Mouse (Mus musculus) lung, postnatal 0 days (tissue): Measurements from ENCODE around the gene Zfp64.
A peak's percentile ranks its signal among the peaks of the same experiment; 100 is the strongest.

Experiments
- CTCF ChIP-seq: IDR thresholded peaks from 2 replicates; pipeline ENCODE4 v1.5.1; 2016; ENCODE audit warnings: antibody characterized with exemption, mild to moderate bottlenecking
- EP300 ChIP-seq: IDR thresholded peaks from 2 replicates; pipeline ENCODE4 v1.6.1; 2016; ENCODE audit warnings: antibody characterized with exemption, mild to moderate bottlenecking, control low read depth

GRCm38 (mm10) chr2:168922466-168922865 lies 32.9 kb downstream of the Zfp64 start:
- TF ChIP-seq CTCF = 0 out of 2 replicates have a peak, but pooled peaks have one; percentile 22
- no peak for TF ChIP-seq EP300
